Mouse (Mus musculus): Measurements from ENCODE around the gene Uvrag. TPM values are rescaled to one million over a fixed set of nuclear protein-coding genes. Genes with fewer than 3 reads are reported as not detected.

The Uvrag gene
- polyA plus RNA-seq, 1 experiment from 2014 or later: 18.2 TPM

- H3K27me3 ChIP-seq (replicated peaks; ENCODE audit: control insufficient read depth, insufficient read depth, low read length): no peaks in the 10 kb centered on the region
- H3K27ac ChIP-seq (replicated peaks; ENCODE audit: low read depth, low read length): no peak overlapping the region
- H3K4me3 ChIP-seq (ENCODE audit: low read depth, low read length): no peak overlapping the region
- peaks cover 4% of the 10 kb centered on the region; the same call in 1 of the 2 replicates for H3K4me1 ChIP-seq (ENCODE audit: control insufficient read depth, insufficient read depth, low read length)
- H3K36me3 ChIP-seq (ENCODE audit: control insufficient read depth, insufficient read depth, low read length): no peaks in the 10 kb centered on the region
- ATAC-seq (ENCODE audit: low read depth) (0 out of 2 replicates have a peak, but pooled peaks have one; percentile 18), DNase-seq (ENCODE audit: low spot score) (peak; percentile 60)
- H3K4me2 ChIP-seq (ENCODE audit: low read depth, low read length): no peak overlapping the region
- no peaks in the 10 kb centered on the region for H3K9me3 ChIP-seq (ENCODE audit: control insufficient read depth, low read length)
- 59% methylated on average over 20 of the region's 20 CpGs for WGBS
- 0 out of 2 replicates have a peak overlapping the region, but pooled peaks have one; percentile 30 for H3K9ac ChIP-seq (ENCODE audit: low read depth, low read length)
Observed at GRCm38 (mm10) chr7:98937079-98937813, 203.7 kb downstream of the Uvrag start.

- no peak overlapping the region for H3K27ac ChIP-seq (replicated peaks; ENCODE audit: low read depth, low read length)
- no peak overlapping the region for H3K9ac ChIP-seq (ENCODE audit: low read depth, low read length)
- no peaks in the 10 kb centered on the region for H3K27me3 ChIP-seq (replicated peaks; ENCODE audit: control insufficient read depth, insufficient read depth, low read length)
- H3K36me3 ChIP-seq (ENCODE audit: control insufficient read depth, insufficient read depth, low read length): no peaks in the 10 kb centered on the region
- no peak for ATAC-seq (ENCODE audit: low read depth)
- no peak for DNase-seq (ENCODE audit: low spot score)
- H3K4me3 ChIP-seq (ENCODE audit: low read depth, low read length): no peak overlapping the region
- no peak overlapping the region for H3K4me2 ChIP-seq (ENCODE audit: low read depth, low read length)
- no peaks in the 10 kb centered on the region for H3K9me3 ChIP-seq (ENCODE audit: control insufficient read depth, low read length)
- peaks cover 4% of the 10 kb centered on the region; the same call in 1 of the 2 replicates for H3K4me1 ChIP-seq (ENCODE audit: control insufficient read depth, insufficient read depth, low read length)
- 78% methylated on average over 6 of the region's 6 CpGs for WGBS
Observed at GRCm38 (mm10) chr7:98935757-98936156, 205.2 kb downstream of the Uvrag start.

- H3K9ac ChIP-seq (ENCODE audit: low read depth, low read length): no peak overlapping the region
- peaks cover 4% of the 10 kb centered on the region; the same call in 1 of the 2 replicates for H3K4me1 ChIP-seq (ENCODE audit: control insufficient read depth, insufficient read depth, low read length)
- ATAC-seq (ENCODE audit: low read depth): no peak
- H3K4me3 ChIP-seq (ENCODE audit: low read depth, low read length): no peak overlapping the region
- no peak overlapping the region for H3K27ac ChIP-seq (replicated peaks; ENCODE audit: low read depth, low read length)
- H3K36me3 ChIP-seq (ENCODE audit: control insufficient read depth, insufficient read depth, low read length): no peaks in the 10 kb centered on the region
- no peaks in the 10 kb centered on the region for H3K27me3 ChIP-seq (replicated peaks; ENCODE audit: control insufficient read depth, insufficient read depth, low read length)
- no peak for DNase-seq (ENCODE audit: low spot score)
- no peak overlapping the region for H3K4me2 ChIP-seq (ENCODE audit: low read depth, low read length)
- no peaks in the 10 kb centered on the region for H3K9me3 ChIP-seq (ENCODE audit: control insufficient read depth, low read length)
- WGBS: 84% methylated on average over 10 of the region's 10 CpGs
Observed at GRCm38 (mm10) chr7:98935193-98935592, 205.7 kb downstream of the Uvrag start.

- Histone ChIP-seq H3K4me1 (ENCODE audit: control insufficient read depth, insufficient read depth, low read length) (peaks cover 37% of the 10 kb centered on the region), H3K27me3 (replicated peaks; ENCODE audit: control insufficient read depth, insufficient read depth, low read length) (no peaks in the 10 kb centered on the region), H3K36me3 (ENCODE audit: control insufficient read depth, insufficient read depth, low read length) (no peaks in the 10 kb centered on the region), H3K27ac (replicated peaks; ENCODE audit: low read depth, low read length) (no peak overlapping the region), H3K4me3 (ENCODE audit: low read depth, low read length) (no peak overlapping the region), H3K9me3 (ENCODE audit: control insufficient read depth, low read length) (no peaks in the 10 kb centered on the region), H3K4me2 (ENCODE audit: low read depth, low read length) (no peak overlapping the region), H3K9ac (ENCODE audit: low read depth, low read length) (no peak overlapping the region)
- ATAC-seq (ENCODE audit: low read depth): peak; percentile 12; the same call in 1 of the 2 replicates
- peak; percentile 63 for DNase-seq (ENCODE audit: low spot score)
- WGBS: 43% methylated on average over 7 of the region's 7 CpGs
Observed at GRCm38 (mm10) chr7:98928336-98929025, 212.5 kb downstream of the Uvrag start.

- no peaks in the 10 kb centered on the region for H3K36me3 ChIP-seq (ENCODE audit: control insufficient read depth, insufficient read depth, low read length)
- H3K27ac ChIP-seq (replicated peaks; ENCODE audit: low read depth, low read length): no peak overlapping the region
- H3K9me3 ChIP-seq (ENCODE audit: control insufficient read depth, low read length): no peaks in the 10 kb centered on the region
- no peaks in the 10 kb centered on the region for H3K27me3 ChIP-seq (replicated peaks; ENCODE audit: control insufficient read depth, insufficient read depth, low read length)
- no peak for DNase-seq (ENCODE audit: low spot score)
- no peak overlapping the region for H3K4me3 ChIP-seq (ENCODE audit: low read depth, low read length)
- ATAC-seq (ENCODE audit: low read depth): no peak
- no peak overlapping the region for H3K4me2 ChIP-seq (ENCODE audit: low read depth, low read length)
- no peak overlapping the region for H3K9ac ChIP-seq (ENCODE audit: low read depth, low read length)
- peaks cover 33% of the 10 kb centered on the region for H3K4me1 ChIP-seq (ENCODE audit: control insufficient read depth, insufficient read depth, low read length)
- 80% methylated on average over 10 of the region's 10 CpGs for WGBS
Observed at GRCm38 (mm10) chr7:98926906-98927528, 213.9 kb downstream of the Uvrag start.

GRCm38 (mm10) chr7:98924380-98924869 is 216.5 kb downstream of the Uvrag start:
- H3K4me3 ChIP-seq (ENCODE audit: low read depth, low read length): no peak overlapping the region
- 34% methylated on average over 18 of the region's 18 CpGs for WGBS
- peak overlapping the region; percentile 41 for H3K9ac ChIP-seq (ENCODE audit: low read depth, low read length)
- no peak overlapping the region for H3K4me2 ChIP-seq (ENCODE audit: low read depth, low read length)
- H3K27me3 ChIP-seq (replicated peaks; ENCODE audit: control insufficient read depth, insufficient read depth, low read length): no peaks in the 10 kb centered on the region
- peak; percentile 49 for DNase-seq (ENCODE audit: low spot score)
- H3K9me3 ChIP-seq (ENCODE audit: control insufficient read depth, low read length): no peaks in the 10 kb centered on the region
- H3K27ac ChIP-seq (replicated peaks; ENCODE audit: low read depth, low read length): peak overlapping the region; percentile 61; the same call in 1 of the 2 replicates
- H3K4me1 ChIP-seq (ENCODE audit: control insufficient read depth, insufficient read depth, low read length): peaks cover 28% of the 10 kb centered on the region
- no peaks in the 10 kb centered on the region for H3K36me3 ChIP-seq (ENCODE audit: control insufficient read depth, insufficient read depth, low read length)
- peak; percentile 72 for ATAC-seq (ENCODE audit: low read depth)

- Histone ChIP-seq H3K4me2 (ENCODE audit: low read depth, low read length) (no peak overlapping the region), H3K36me3 (ENCODE audit: control insufficient read depth, insufficient read depth, low read length) (no peaks in the 10 kb centered on the region), H3K9ac (ENCODE audit: low read depth, low read length) (no peak overlapping the region), H3K27me3 (replicated peaks; ENCODE audit: control insufficient read depth, insufficient read depth, low read length) (no peaks in the 10 kb centered on the region), H3K27ac (replicated peaks; ENCODE audit: low read depth, low read length) (no peak overlapping the region), H3K9me3 (ENCODE audit: control insufficient read depth, low read length) (no peaks in the 10 kb centered on the region), H3K4me1 (ENCODE audit: control insufficient read depth, insufficient read depth, low read length) (peaks cover 18% of the 10 kb centered on the region), H3K4me3 (ENCODE audit: low read depth, low read length) (no peak overlapping the region)
- ATAC-seq (ENCODE audit: low read depth) (no peak), DNase-seq (ENCODE audit: low spot score) (no peak)
- WGBS: 88% methylated on average over 5 of the region's 5 CpGs
Observed at GRCm38 (mm10) chr7:98922984-98923383, 218.0 kb downstream of the Uvrag start.

GRCm38 (mm10) chr7:98917407-98917806 is 223.5 kb downstream of the Uvrag start:
- Histone ChIP-seq H3K9me3 (ENCODE audit: control insufficient read depth, low read length) (no peaks in the 10 kb centered on the region), H3K27ac (replicated peaks; ENCODE audit: low read depth, low read length) (no peak overlapping the region), H3K27me3 (replicated peaks; ENCODE audit: control insufficient read depth, insufficient read depth, low read length) (no peaks in the 10 kb centered on the region), H3K36me3 (ENCODE audit: control insufficient read depth, insufficient read depth, low read length) (no peaks in the 10 kb centered on the region), H3K4me3 (ENCODE audit: low read depth, low read length) (no peak overlapping the region), H3K9ac (ENCODE audit: low read depth, low read length) (no peak overlapping the region), H3K4me2 (ENCODE audit: low read depth, low read length) (no peak overlapping the region), H3K4me1 (ENCODE audit: control insufficient read depth, insufficient read depth, low read length) (0 out of 2 replicates have a peak, but pooled peaks cover 8% of the 10 kb centered on the region)
- no peak for DNase-seq (ENCODE audit: low spot score)
- no peak for ATAC-seq (ENCODE audit: low read depth)
- WGBS: 82% methylated on average over 5 of the region's 5 CpGs
